Mouse (Mus musculus) erythroblast, embryonic 14.5 days (primary cell): ENCODE measurements around the gene Far2.

Experiments
- GATA1 ChIP-seq: IDR thresholded peaks from 2 replicates; pipeline ENCODE4 v1.6.1; 2012; ENCODE audit warnings: low read length, inconsistent platforms, mixed read lengths
- TAL1 ChIP-seq: IDR thresholded peaks from 3 replicates; pipeline ENCODE4 v1.6.1; 2012; ENCODE audit warnings: low read length, inconsistent platforms, mixed read lengths

DNA sequence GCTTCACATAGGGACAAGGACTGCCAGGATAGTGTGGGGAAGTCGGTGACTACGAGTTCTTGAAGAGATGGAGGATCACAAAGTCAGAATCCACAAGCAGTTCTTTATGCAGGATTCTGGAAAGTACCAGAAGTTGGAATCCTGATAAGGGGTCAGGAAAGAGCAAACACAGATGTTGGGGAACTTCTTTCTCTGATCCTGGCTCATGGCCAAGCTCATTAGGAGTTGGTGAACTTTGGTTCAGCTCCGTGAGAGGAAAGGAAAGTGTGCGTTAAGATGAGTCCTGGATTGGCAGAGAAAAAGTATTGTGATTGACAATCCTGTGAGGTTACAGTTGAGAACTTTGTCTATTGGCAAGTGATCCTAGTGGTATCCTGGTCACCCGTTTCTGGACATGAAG is 19.2 kb downstream of the Far2 start:
- TF ChIP-seq GATA1 (no peak), TAL1 (no peak)
